Mouse (Mus musculus): ENCODE results near the gene Nfkbib.

Gene Nfkbib

GRCm38 (mm10) chr7:28788307-28789195 lies 21.2 kb upstream of the Nfkbib start, which contains the start of gene Rinl:
TSS of gene Rinl (plus strand) at chr7:28788969.
- ChIA-PET CTCF (interaction anchor here in 2 of 4 experiments (0.5 to 4.7 kb wide), 4 partner anchors 8 to 79 kb away, joined by 3 to 36 read pairs (median 11); no protein-coding TSS in a partner anchor), POLR2A (interaction anchor here in 2 of 4 experiments (0.5 to 5.8 kb wide), 14 partner anchors 9 to 337 kb away, joined by 3 to 47 read pairs (median 4); partner anchors contain the start of genes Mrps12 (in 2 of the 2), Sars2 (in 2 of the 2), Eif3k (in 1 of the 2) and Hnrnpl (in 1 of the 2))

GRCm38 (mm10) chr7:28787884-28788283 lies 20.6 kb upstream of the Nfkbib start:
- ChIA-PET CTCF (interaction anchor here in 1 of 4 experiments (2.5 kb wide), 1 partner anchor 8 kb away, joined by 9 read pairs; no protein-coding TSS in a partner anchor), POLR2A (interaction anchor here in 2 of 4 experiments (0.6 to 5.8 kb wide), 7 partner anchors 8 to 338 kb away, joined by 3 to 47 read pairs (median 3); no protein-coding TSS in a partner anchor)

GRCm38 (mm10) chr7:28785161-28785560 lies 17.8 kb upstream of the Nfkbib start:
- POLR2A ChIA-PET = interaction anchor here in 3 of 4 experiments (0.6 to 2.2 kb wide), 18 partner anchors 10 to 393 kb away, joined by 3 to 12 read pairs (median 4); partner anchors contain the start of genes Fbxo27 (in 1 of the 3), Med29 (in 1 of the 3), Paf1 (in 1 of the 3) and Sirt2 (in 1 of the 3)
- CTCF ChIA-PET = interaction anchor here (0.6 to 3.4 kb wide), 8 partner anchors 8 to 255 kb away, joined by 3 to 12 read pairs (median 3); partner anchors contain the start of genes Mrps12 (in 2 of the 4) and Sars2 (in 2 of the 4)

GRCm38 (mm10) chr7:28781261-28781663 lies 13.9 kb upstream of the Nfkbib start:
- ChIA-PET POLR2A (interaction anchor here (0.9 to 6.5 kb wide), 12 partner anchors 9 to 258 kb away, joined by 3 to 47 read pairs (median 5); partner anchors contain the start of gene Rinl (in 1 of the 4)), CTCF (interaction anchor here in 3 of 4 experiments (0.6 to 2.1 kb wide), 5 partner anchors 9 to 99 kb away, joined by 3 to 36 read pairs (median 3); partner anchors contain the start of gene Rinl (in 1 of the 3))

- ChIA-PET CTCF (interaction anchor here (0.6 to 2.2 kb wide), 15 partner anchors 9 to 259 kb away, joined by 3 to 36 read pairs (median 5); partner anchors contain the start of genes Actn4 (in 1 of the 4), Mrps12 (in 1 of the 4), Rinl (in 1 of the 4) and Sars2 (in 1 of the 4)), POLR2A (interaction anchor here in 3 of 4 experiments (1.0 to 6.5 kb wide), 21 partner anchors 9 to 258 kb away, joined by 3 to 47 read pairs (median 5); partner anchors contain the start of genes Actn4 (in 1 of the 3), Mrps12 (in 1 of the 3), Rinl (in 1 of the 3) and Sars2 (in 1 of the 3))
Measured at GRCm38 (mm10) chr7:28780857-28781256, 13.5 kb upstream of the Nfkbib start.

- CTCF ChIA-PET = interaction anchor here (0.5 to 2.8 kb wide), 80 partner anchors 9 to 1349 kb away, joined by 3 to 36 read pairs (median 4); partner anchors contain the start of genes Sirt2 (in 3 of the 4), Rinl (in 2 of the 4), Actn4 (in 1 of the 4) and Eif3k (in 1 of the 4)
- POLR2A ChIA-PET = interaction anchor here (0.5 to 6.5 kb wide), 61 partner anchors 9 to 388 kb away, joined by 3 to 47 read pairs (median 4); partner anchors contain the start of genes Mrps12 (in 3 of the 4), Sars2 (in 3 of the 4), Rinl (in 2 of the 4) and Sirt2 (in 2 of the 4)
Measured at GRCm38 (mm10) chr7:28780067-28780658, 12.9 kb upstream of the Nfkbib start.

GRCm38 (mm10) chr7:28778825-28779224 lies 11.5 kb upstream of the Nfkbib start:
- POLR2A ChIA-PET = interaction anchor here in 3 of 4 experiments (1.0 to 6.5 kb wide), 6 partner anchors 11 to 104 kb away, joined by 3 to 47 read pairs (median 4); partner anchors contain the start of genes Rinl (in 1 of the 3) and Sirt2 (in 1 of the 3)
- CTCF ChIA-PET = interaction anchor here in 3 of 4 experiments (0.7 to 2.8 kb wide), 8 partner anchors 8 to 518 kb away, joined by 3 to 25 read pairs (median 6); partner anchors contain the start of genes Mrps12 (in 1 of the 3), Rinl (in 1 of the 3), Sars2 (in 1 of the 3) and Sirt2 (in 1 of the 3)

GRCm38 (mm10) chr7:28775129-28775528 lies 7.8 kb upstream of the Nfkbib start:
- CTCF ChIA-PET = interaction anchor here in 3 of 4 experiments (0.5 to 1.3 kb wide), 4 partner anchors 9 to 54 kb away, joined by 3 to 6 read pairs (median 4); partner anchors contain the start of gene Sirt2 (in 1 of the 3)
- POLR2A ChIA-PET = interaction anchor here in 3 of 4 experiments (0.8 to 5.0 kb wide), 16 partner anchors 9 to 48 kb away, joined by 3 to 19 read pairs (median 4); partner anchors contain the start of genes Sirt2 (in 2 of the 3), Mrps12 (in 1 of the 3) and Sars2 (in 1 of the 3)

GRCm38 (mm10) chr7:28774164-28774563 lies 6.9 kb upstream of the Nfkbib start:
- ChIA-PET POLR2A (interaction anchor here (0.6 to 5.0 kb wide), 16 partner anchors 8 to 1314 kb away, joined by 3 to 19 read pairs (median 4); partner anchors contain the start of genes Mrps12 (in 2 of the 4), Sars2 (in 2 of the 4), Eif3k (in 1 of the 4) and Map4k1 (in 1 of the 4)), CTCF (interaction anchor here in 1 of 4 experiments (1.9 kb wide), 1 partner anchor 16 kb away, joined by 5 read pairs; no protein-coding TSS in a partner anchor)

GRCm38 (mm10) chr7:28773163-28773562 lies 5.9 kb upstream of the Nfkbib start:
- CTCF ChIA-PET = interaction anchor here (0.5 to 1.9 kb wide), 10 partner anchors 17 to 1697 kb away, joined by 3 to 9 read pairs (median 4); partner anchors contain the start of gene Gmfg (in 1 of the 4)
- POLR2A ChIA-PET = interaction anchor here in 2 of 4 experiments (0.5 to 5.0 kb wide), 16 partner anchors 10 to 593 kb away, joined by 3 to 19 read pairs (median 4); partner anchors contain the start of genes Eif3k (in 1 of the 2), Map4k1 (in 1 of the 2), Mrps12 (in 1 of the 2) and Sars2 (in 1 of the 2)

- POLR2A ChIA-PET = interaction anchor here in 2 of 4 experiments (0.6 to 5.0 kb wide), 8 partner anchors 8 to 210 kb away, joined by 3 to 19 read pairs (median 4); partner anchors contain the start of genes Eif3k (in 1 of the 2), Map4k1 (in 1 of the 2), Mrps12 (in 1 of the 2) and Rinl (in 1 of the 2)
- CTCF ChIA-PET = interaction anchor here in 2 of 4 experiments (0.6 to 1.4 kb wide), 2 partner anchors 8 to 27 kb away, joined by 3 read pairs; no protein-coding TSS in a partner anchor
Measured at GRCm38 (mm10) chr7:28771867-28772266, 4.6 kb upstream of the Nfkbib start.

GRCm38 (mm10) chr7:28770309-28770708 lies 3.0 kb upstream of the Nfkbib start:
- CTCF ChIA-PET = interaction anchor here in 2 of 4 experiments (1.1 to 1.4 kb wide), 2 partner anchors 9 to 10 kb away, joined by 3 to 4 read pairs; no protein-coding TSS in a partner anchor
- POLR2A ChIA-PET = interaction anchor here in 3 of 4 experiments (0.5 to 1.4 kb wide), 7 partner anchors 10 to 1542 kb away, joined by 3 to 6 read pairs (median 4); no protein-coding TSS in a partner anchor

- POLR2A ChIA-PET = interaction anchor here in 2 of 4 experiments (0.6 to 1.4 kb wide), 6 partner anchors 16 to 1541 kb away, joined by 3 to 6 read pairs (median 4); partner anchors contain the start of genes Mrps12 (in 1 of the 2) and Sars2 (in 1 of the 2)
- CTCF ChIA-PET = interaction anchor here in 1 of 4 experiments (0.6 kb wide), 3 partner anchors 25 to 284 kb away, joined by 3 to 6 read pairs (median 4); no protein-coding TSS in a partner anchor
Measured at GRCm38 (mm10) chr7:28769414-28769958, 2.2 kb upstream of the Nfkbib start.

GRCm38 (mm10) chr7:28766910-28767309 lies 402 bp downstream of the Nfkbib start:
- POLR2A ChIA-PET = interaction anchor here in 3 of 4 experiments (0.5 to 5.5 kb wide), 74 partner anchors 8 to 1216 kb away, joined by 3 to 40 read pairs (median 4); partner anchors contain the start of genes Mrps12 (in 3 of the 3), Sars2 (in 3 of the 3), Ccer2 (in 2 of the 3) and Actn4 (in 1 of the 3)
- CTCF ChIA-PET = interaction anchor here (0.5 to 1.7 kb wide), 17 partner anchors 9 to 330 kb away, joined by 3 to 23 read pairs (median 3); partner anchors contain the start of genes Mrps12 (in 2 of the 4), Sars2 (in 2 of the 4), Eif3k (in 1 of the 4) and Fbxo17 (in 1 of the 4)

All from embryonic stem cell, embryonic (primary cell).